Mouse (Mus musculus) small intestine, adult 2 months (tissue): ENCODE measurements around the gene Snap91.

ENCODE experiments used
- CTCF ChIP-seq: fragments of 200-500 bp; IDR thresholded peaks from 2 replicates; pipeline ENCODE4 v1.5.1; 2012; ENCODE audit warnings: low read depth, mild to moderate bottlenecking, control low read depth, inconsistent platforms, low read length, moderate library complexity, mixed read lengths; ENCODE audit not compliant: insufficient replicate concordance, insufficient read length; ENCODE audit errors: extremely low read depth
- POLR2A ChIP-seq: fragments of 200-500 bp; IDR thresholded peaks from 2 replicates; pipeline ENCODE4 v1.6.1; 2012; ENCODE audit warnings: low read depth, mild to moderate bottlenecking, control low read depth, inconsistent platforms, low read length, moderate library complexity

DNA sequence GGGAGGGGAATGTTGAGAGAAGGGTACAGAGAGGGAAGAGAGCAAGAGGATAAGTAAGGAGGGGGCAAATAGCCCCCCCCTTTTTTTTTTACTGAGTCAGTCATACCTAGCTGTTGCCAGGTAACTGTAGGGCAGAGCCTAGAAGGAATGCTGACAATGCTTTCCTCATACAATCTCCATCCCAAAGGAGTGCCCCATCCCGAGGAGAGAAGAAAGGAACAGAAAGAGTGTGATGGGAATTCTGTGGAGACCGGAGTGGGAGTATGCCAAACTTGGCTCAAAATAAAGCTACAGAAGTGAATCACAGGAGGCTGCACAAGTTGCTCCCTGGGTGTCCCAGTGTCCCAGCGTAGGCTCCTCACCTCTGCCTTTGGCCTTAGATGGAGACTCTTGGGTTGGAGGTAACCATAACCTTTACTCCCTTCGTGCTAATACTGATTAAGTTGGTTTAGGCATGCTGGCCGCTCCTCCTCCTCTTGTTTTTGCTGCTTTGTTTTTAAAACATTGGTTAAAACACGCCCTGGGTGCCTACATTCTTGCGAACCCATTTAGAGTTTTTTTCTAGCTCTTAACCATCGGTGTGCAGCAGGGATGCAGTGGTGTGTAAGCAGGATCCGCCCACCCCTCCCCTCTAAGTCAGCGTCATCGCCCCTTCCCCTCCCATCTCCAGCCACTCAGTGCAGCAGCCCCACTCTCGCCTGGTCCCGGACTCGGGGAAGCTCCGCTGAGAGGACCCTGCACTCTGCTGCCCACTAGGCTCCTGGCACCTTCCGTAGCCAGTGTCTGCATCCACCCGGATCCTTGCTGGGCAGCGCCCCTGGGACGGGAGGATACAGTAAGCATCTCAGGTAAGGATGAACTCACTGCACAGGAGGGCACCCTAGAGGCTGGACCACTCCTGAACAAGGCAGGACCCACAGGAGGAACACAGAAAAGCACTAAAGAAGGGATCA lies 137.2 kb downstream of the Snap91 start, which contains the start of gene Prss35:
- TF ChIP-seq POLR2A (no peak), CTCF (no peak)
